16 mouse cellular contexts compared by ENCODE assay signal in genomic region chr4:39765586-39765985, GRCm38 (mm10).
"Had no signal": no experiment of that assay in that cellular context is flagged by ENCODE, and none has a peak within 500 bp of the region (broad histone marks: within the 10 kb centered on the region; RNA-seq: fewer than 3 reads in every experiment).

No protein-coding gene starts in this region.

- H3K36me3 ChIP-seq: limb, embryonic 15.5 days; midbrain, embryonic 10.5 days; midbrain, embryonic 13.5 days; neural tube, embryonic 13.5 days had no signal

- H3K9ac ChIP-seq: limb, embryonic 15.5 days; liver, embryonic 14.5 days; liver, postnatal 0 days; midbrain, embryonic 13.5 days; neural tube, embryonic 13.5 days had no signal

- H3K4me1 ChIP-seq: limb, embryonic 15.5 days; megakaryocyte, embryonic 14.5 days; midbrain, embryonic 10.5 days; midbrain, embryonic 13.5 days; neural tube, embryonic 13.5 days had no signal

- H3K4me2 ChIP-seq: limb, embryonic 15.5 days; liver, embryonic 11.5 days; midbrain, embryonic 13.5 days; neural tube, embryonic 13.5 days had no signal

- H3K27me3 ChIP-seq: limb, embryonic 15.5 days; megakaryocyte, embryonic 14.5 days; midbrain, embryonic 13.5 days; neural tube, embryonic 13.5 days had no signal

- DNase-seq: kidney, adult 2 months; kidney, postnatal 10 days; kidney, postnatal 4 days; liver, postnatal 0 days; thymus, adult 18-20 months; thymus, postnatal 36 days had no signal

- H3K27ac ChIP-seq: limb, embryonic 15.5 days; liver, embryonic 14.5 days; midbrain, embryonic 10.5 days; midbrain, embryonic 13.5 days; neural tube, embryonic 13.5 days had no signal

- ATAC-seq: intestine, postnatal 0 days; liver, postnatal 0 days; midbrain, embryonic 13.5 days; midbrain, embryonic 16.5 days had no signal

- H3K4me3 ChIP-seq: limb, embryonic 15.5 days; megakaryocyte, embryonic 14.5 days; midbrain, embryonic 10.5 days; midbrain, embryonic 13.5 days; myocyte; neural tube, embryonic 13.5 days had no signal

- H3K9me3 ChIP-seq: limb, embryonic 15.5 days had no signal
